Mouse (Mus musculus) kidney, adult 2 months (tissue): Measurements from ENCODE around the gene Opn4.

Experiments
- CTCF ChIP-seq: fragments of 200-500 bp; conservative IDR thresholded peaks from 2 replicates; pipeline ENCODE4 v1.5.1; 2011; ENCODE audit warnings: low read depth, mild to moderate bottlenecking, control low read depth, low read length, moderate library complexity, mixed read lengths; ENCODE audit not compliant: insufficient read depth, insufficient read length
- POLR2A ChIP-seq: fragments of 200-500 bp; IDR thresholded peaks from one replicate; pipeline ENCODE4 v1.6.1; 2011; ENCODE audit warnings: low read depth, low read length, control low read depth

DNA sequence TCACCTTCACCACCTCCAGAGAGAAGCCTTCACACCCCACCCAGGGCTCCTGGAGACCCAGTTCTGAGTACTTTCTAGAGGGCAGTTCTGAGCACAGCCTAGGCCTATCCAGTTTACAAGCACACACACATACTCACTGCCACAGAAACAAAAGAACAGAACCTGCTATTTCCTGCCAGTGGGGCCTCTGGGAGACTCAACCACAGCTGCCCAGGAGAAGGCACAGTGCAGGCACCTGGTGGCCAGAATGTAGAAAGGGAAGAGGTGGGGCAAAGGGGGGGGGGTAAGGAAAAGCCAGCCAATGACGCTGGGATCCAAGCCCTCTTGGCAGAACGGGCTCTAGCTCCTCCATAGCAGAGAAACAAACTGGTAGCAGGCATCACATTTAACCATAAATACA, 37.5 kb downstream of the Opn4 start:
- TF ChIP-seq CTCF (no peak), POLR2A (no peak)
